Mouse (Mus musculus) MEL (cell line): Measurements from ENCODE around the gene Prex1. TPM values are rescaled to one million over a fixed set of nuclear protein-coding genes. Genes with fewer than 3 reads are reported as not detected.

Experiments
- DNase-seq: peaks from one replicate; pipeline ENCODE4 v3.0.0; 2011; ENCODE audit warnings: low read depth, low spot score
- H3K27ac ChIP-seq: 2 replicates; pipeline ENCODE4 v1.5.1; 2012; ENCODE audit warnings: low read depth, mild to moderate bottlenecking, control low read depth, low read length, moderate library complexity; ENCODE audit not compliant: control insufficient read depth
- H3K27me3 ChIP-seq, 2 experiments: fragments of 150-350 bp in 1 of 2; sonication (generic) in 1 of 2; 2 replicates each; pipeline ENCODE4 v1.6.1; 2012; ENCODE audit warnings: low read length in 2 of 2, mild to moderate bottlenecking in 2 of 2, improper control_type of control experiment in 1 of 2, moderate library complexity in 1 of 2; ENCODE audit not compliant: insufficient read depth in 2 of 2, control insufficient read depth in 1 of 2
- H3K36me3 ChIP-seq, 2 experiments: 2 replicates each; pipeline ENCODE4 v1.6.1; 2012 to 2014; ENCODE audit warnings: low read length in 2 of 2, improper control_type of control experiment in 1 of 2, inconsistent platforms in 1 of 2, mild to moderate bottlenecking in 1 of 2; ENCODE audit not compliant: insufficient read depth in 2 of 2, control insufficient read depth in 1 of 2
- H3K4me1 ChIP-seq, 2 experiments: fragments of 150-350 bp in 1 of 2; sonication (generic) in 1 of 2; 2 replicates each; pipeline ENCODE4 v1.6.1; 2012; ENCODE audit warnings: low read length in 2 of 2, improper control_type of control experiment in 1 of 2, mild to moderate bottlenecking in 1 of 2; ENCODE audit not compliant: insufficient read depth in 2 of 2, control insufficient read depth in 1 of 2
- H3K4me3 ChIP-seq, 2 experiments: fragments of 150-350 bp in 1 of 2; sonication (generic) in 1 of 2; 2 replicates each; pipeline ENCODE4 v1.5.1; 2012; ENCODE audit warnings: low read depth in 2 of 2, low read length in 2 of 2, mild to moderate bottlenecking in 2 of 2, moderate library complexity in 2 of 2, control low read depth in 1 of 2, improper control_type of control experiment in 1 of 2; ENCODE audit not compliant: control insufficient read depth in 1 of 2, insufficient read depth in 1 of 2
- H3K79me2 ChIP-seq: 2 replicates; pipeline ENCODE4 v1.6.1; 2012; ENCODE audit warnings: mild to moderate bottlenecking, low read length, moderate library complexity; ENCODE audit not compliant: control insufficient read depth, poor library complexity, insufficient read depth
- H3K9ac ChIP-seq: 2 replicates; pipeline ENCODE4 v1.6.1; 2012; ENCODE audit warnings: low read depth, mild to moderate bottlenecking, control low read depth, low read length, moderate library complexity; ENCODE audit not compliant: control insufficient read depth, poor library complexity, severe bottlenecking
- H3K9me3 ChIP-seq: fragments of 150-350 bp; sonication (generic); replicated peaks from 2 replicates; pipeline ENCODE4 v1.6.1; 2012; ENCODE audit warnings: mild to moderate bottlenecking, low read length, improper control_type of control experiment, moderate library complexity; ENCODE audit not compliant: insufficient read depth
- CTCF ChIP-seq, 3 experiments: IDR thresholded peaks in 2 of 3; conservative IDR thresholded peaks in 1 of 3; 2 replicates each; pipeline ENCODE4 v1.5.1; 2011 to 2012; ENCODE audit warnings: low read length in 3 of 3, low read depth in 2 of 3, mild to moderate bottlenecking in 2 of 3, improper control_type of control experiment in 1 of 3, inconsistent platforms in 1 of 3, mixed read lengths in 1 of 3, moderate library complexity in 1 of 3; ENCODE audit not compliant: control insufficient read depth in 1 of 3, insufficient read depth in 1 of 3, poor library complexity in 1 of 3, severe bottlenecking in 1 of 3
- E2F4 ChIP-seq: IDR thresholded peaks from 2 replicates; pipeline ENCODE4 v1.6.1; 2011; ENCODE audit warnings: low read depth, low read length, improper control_type of control experiment, borderline replicate concordance
- ELF1 ChIP-seq: IDR thresholded peaks from 2 replicates; pipeline ENCODE4 v1.6.1; 2014; ENCODE audit warnings: low read depth, mild to moderate bottlenecking, inconsistent platforms, low read length, improper control_type of control experiment, moderate library complexity
- EP300 ChIP-seq, 2 experiments: IDR thresholded peaks; 2 replicates each; pipeline ENCODE4 v1.6.1; 2011; ENCODE audit warnings: improper control_type of control experiment in 2 of 2, low read length in 2 of 2, low read depth in 1 of 2, mild to moderate bottlenecking in 1 of 2
- ETS1 ChIP-seq: IDR thresholded peaks from 2 replicates; pipeline ENCODE4 v1.6.1; 2012; ENCODE audit warnings: low read depth, mild to moderate bottlenecking, inconsistent platforms, low read length, improper control_type of control experiment, moderate library complexity
- HCFC1 ChIP-seq: IDR thresholded peaks from 2 replicates; pipeline ENCODE4 v1.6.1; 2012; ENCODE audit warnings: low read depth, mild to moderate bottlenecking, inconsistent platforms, low read length, improper control_type of control experiment, moderate library complexity
- MAFK ChIP-seq: IDR thresholded peaks from 2 replicates; pipeline ENCODE4 v1.6.1; 2011; ENCODE audit warnings: low read depth, mild to moderate bottlenecking, low read length, improper control_type of control experiment, borderline replicate concordance
- MAX ChIP-seq: IDR thresholded peaks from 2 replicates; pipeline ENCODE4 v1.6.1; 2011; ENCODE audit warnings: low read length, improper control_type of control experiment
- MAZ ChIP-seq: IDR thresholded peaks from 2 replicates; pipeline ENCODE4 v1.6.1; 2012; ENCODE audit warnings: low read depth, mild to moderate bottlenecking, inconsistent platforms, low read length, improper control_type of control experiment
- MXI1 ChIP-seq: IDR thresholded peaks from 2 replicates; pipeline ENCODE4 v1.6.1; 2011; ENCODE audit warnings: mild to moderate bottlenecking, low read depth, low read length, improper control_type of control experiment
- MYB ChIP-seq: IDR thresholded peaks from 2 replicates; pipeline ENCODE4 v1.6.1; 2011; ENCODE audit warnings: mild to moderate bottlenecking, low read depth, low read length, improper control_type of control experiment
- MYC ChIP-seq: IDR thresholded peaks from 2 replicates; pipeline ENCODE4 v1.6.1; 2011; ENCODE audit warnings: low read depth, mild to moderate bottlenecking, low read length, improper control_type of control experiment, moderate library complexity
- NELFE ChIP-seq: IDR thresholded peaks from 2 replicates; pipeline ENCODE4 v1.6.1; 2011; ENCODE audit warnings: low read depth, low read length, improper control_type of control experiment
- NRF1 ChIP-seq: IDR thresholded peaks from 2 replicates; pipeline ENCODE4 v1.6.1; 2014; ENCODE audit warnings: low read depth, mild to moderate bottlenecking, inconsistent platforms, low read length, improper control_type of control experiment, moderate library complexity; ENCODE audit not compliant: poor library complexity, insufficient read depth, severe bottlenecking
- POLR2A ChIP-seq, 2 experiments: IDR thresholded peaks; 2 replicates each; pipeline ENCODE4 v1.6.1; 2011 to 2012; ENCODE audit warnings: low read length in 2 of 2, mild to moderate bottlenecking in 2 of 2, control low read depth in 1 of 2, improper control_type of control experiment in 1 of 2, low read depth in 1 of 2, moderate library complexity in 1 of 2; ENCODE audit not compliant: control insufficient read depth in 1 of 2, insufficient read depth in 1 of 2, poor library complexity in 1 of 2
- POLR2AphosphoS2 ChIP-seq: IDR thresholded peaks from 2 replicates; pipeline ENCODE4 v1.6.1; 2011; ENCODE audit warnings: low read length, improper control_type of control experiment
- SIN3A ChIP-seq: IDR thresholded peaks from 2 replicates; pipeline ENCODE4 v1.6.1; 2012; ENCODE audit warnings: low read length, improper control_type of control experiment, inconsistent platforms
- TBP ChIP-seq: IDR thresholded peaks from 2 replicates; pipeline ENCODE4 v1.8.0; 2011; ENCODE audit warnings: low read depth, low read length, improper control_type of control experiment
- ZNF384 ChIP-seq: IDR thresholded peaks from 2 replicates; pipeline ENCODE4 v1.6.1; 2012; ENCODE audit warnings: low read depth, mild to moderate bottlenecking, inconsistent platforms, low read length, improper control_type of control experiment
- polyA plus RNA-seq, 2 experiments: library from polyadenylated mRNA; stranded (reverse) in 1 of 2; unstranded in 1 of 2; fragments of >175 nt in 1 of 2; fragments of >200 nt in 1 of 2; gene quantifications; 2 replicates each; pipeline versions ENCODE4 v1.2.1 to v1.2.4; 2012; ENCODE audit warnings: low replicate concordance in 2 of 2, low read depth in 1 of 2; ENCODE audit not compliant: insufficient read length in 2 of 2, insufficient read depth in 1 of 2, missing spikeins in 1 of 2
- total RNA-seq: library from RNA; depleted of rRNA; stranded (reverse); fragments of 300-350 nt; gene quantifications from 2 replicates; pipeline ENCODE4 v1.2.3, GENCODE M21; 2012; rRNA removed

The Prex1 gene
- total RNA-seq (8.0 and 8.5 TPM in 2 replicates), polyA plus RNA-seq (10 to 100 TPM; 15.8 to 33.1 TPM)

DNA sequence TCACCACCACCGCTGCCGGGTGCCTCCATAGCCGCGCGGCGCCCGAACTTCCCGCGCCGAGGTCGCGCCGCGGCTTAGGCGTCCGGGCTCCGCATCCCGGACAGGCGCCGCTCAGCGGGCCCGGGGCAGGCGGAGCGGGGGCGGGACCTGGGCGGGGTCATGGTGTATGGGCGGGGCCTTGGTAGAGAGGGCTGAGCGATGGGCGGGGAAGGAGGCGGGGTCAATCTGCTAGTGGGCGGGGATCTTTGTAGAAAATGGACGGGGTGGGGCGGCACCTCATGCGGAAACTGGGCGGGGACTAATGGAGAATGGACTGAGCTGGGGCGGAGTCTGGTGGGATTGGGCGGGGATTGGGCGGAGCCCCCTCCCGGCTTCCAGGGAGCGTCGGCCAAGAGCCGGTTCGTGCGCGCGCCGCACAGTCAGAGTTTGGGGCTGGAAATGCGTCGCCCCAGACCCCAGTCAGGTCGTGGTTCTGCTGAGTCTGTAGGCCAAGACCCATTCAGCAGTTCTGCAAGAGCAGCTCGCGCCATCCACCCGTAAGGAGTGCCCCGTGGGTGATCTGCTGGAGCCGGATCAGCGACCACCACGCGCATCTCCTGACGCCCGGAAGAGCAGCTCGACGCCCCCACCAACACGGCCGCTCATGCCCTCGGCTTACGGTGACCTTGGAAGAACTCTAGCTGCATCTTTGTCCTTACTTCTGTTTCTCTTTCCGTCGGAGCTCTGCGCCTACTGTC lies at the start of gene Prex1:
Prex1 (minus strand) TSS at position 143 of the 737 bp plus-strand sequence.
- H3K9ac ChIP-seq, result peak within 1 kb of the TSS; percentile 70
- peak within 1 kb of the TSS; percentile 87 for H3K27ac ChIP-seq
- H3K4me1 ChIP-seq, result peaks cover 7 to 27% of the 10 kb centered on the region in 2 experiments
- DNase-seq, result peak; percentile 96
- H3K79me2 ChIP-seq, result peaks cover 7% of the 10 kb centered on the region
- H3K9me3 ChIP-seq, result no peaks in the 10 kb centered on the region
- H3K27me3 ChIP-seq, result no peaks in the 10 kb centered on the region
- peaks cover 0 to 13% of the 10 kb centered on the region in 2 experiments; a peak in 2 of 4 replicates for H3K36me3 ChIP-seq
- TF ChIP-seq MXI1, result peak; percentile 15; the same call in 1 of the 2 replicates
- TF ChIP-seq NRF1, result peak; percentile 23; the same call in 1 of the 2 replicates
- no peak for TF ChIP-seq ZNF384
- peak; percentile 63 for TF ChIP-seq SIN3A
- 0 out of 2 replicates have a peak, but pooled peaks have one; percentile 10 for TF ChIP-seq POLR2AphosphoS2
- 0 out of 4 replicates have a peak, but pooled peaks have one; percentile 2 to 3 for TF ChIP-seq EP300 (IDR thresholded peaks at IDR 0.05; ENCODE audit: low read depth in 1 of 2, low read length in 2 of 2)
- peak; percentile 51 for TF ChIP-seq ELF1
- no peak for TF ChIP-seq CTCF (IDR thresholded peaks at IDR 0.05 in 2 of 3, conservative IDR thresholded peaks at IDR 0.05 in 1 of 3; ENCODE audit: control insufficient read depth in 1 of 3, insufficient read depth in 1 of 3, low read depth in 2 of 3, low read length in 3 of 3, poor library complexity in 1 of 3, severe bottlenecking in 1 of 3)
- TF ChIP-seq NELFE, result peak; percentile 63
- no peak for TF ChIP-seq MYB
- peak; percentile 60; the same call in 1 of the 2 replicates for TF ChIP-seq MYC
- TF ChIP-seq POLR2A (IDR thresholded peaks at IDR 0.05; ENCODE audit: control insufficient read depth in 1 of 2, insufficient read depth in 1 of 2, low read depth in 1 of 2, low read length in 2 of 2, poor library complexity in 1 of 2), result peak in 1 of 2 experiments; percentile 73; a peak in 3 of 4 replicates
- peak; percentile 69 for TF ChIP-seq MAZ
- TF ChIP-seq MAX, result no peak; the same call in none of the 2 replicates
- no peak for TF ChIP-seq HCFC1
- 0 out of 2 replicates have a peak, but pooled peaks have one; percentile 11 for TF ChIP-seq ETS1
- no peak for TF ChIP-seq MAFK
- 0 out of 2 replicates have a peak, but pooled peaks have one; percentile 28 for TF ChIP-seq E2F4
- TF ChIP-seq TBP, result 0 out of 2 replicates have a peak, but pooled peaks have one; percentile 38
- H3K4me3 ChIP-seq, result peak within 1 kb of the TSS; percentile 63 to 99
